Mouse (Mus musculus) spleen, postnatal 4 days (tissue): ENCODE measurements at regions not wholly inside any gene's neighbourhood (a gene's known extent, or its start where the extent isn't known, plus 50 kb on each side); places are given as distances from the start of the nearest gene placed in this dataset.

Experiments
- DNase-seq, 2 experiments: peaks; one replicate each; pipeline ENCODE4 v3.0.0; 2022; ENCODE audit warnings: low spot score in 2 of 2

- no peak for DNase-seq
Measured at GRCm38 (mm10) chr13:90293697-90294647, 204.6 kb upstream of the Xrcc4 start.

- no peak for DNase-seq
Measured at GRCm38 (mm10) chr13:90292905-90293304, 203.5 kb upstream of the Xrcc4 start.

DNA sequence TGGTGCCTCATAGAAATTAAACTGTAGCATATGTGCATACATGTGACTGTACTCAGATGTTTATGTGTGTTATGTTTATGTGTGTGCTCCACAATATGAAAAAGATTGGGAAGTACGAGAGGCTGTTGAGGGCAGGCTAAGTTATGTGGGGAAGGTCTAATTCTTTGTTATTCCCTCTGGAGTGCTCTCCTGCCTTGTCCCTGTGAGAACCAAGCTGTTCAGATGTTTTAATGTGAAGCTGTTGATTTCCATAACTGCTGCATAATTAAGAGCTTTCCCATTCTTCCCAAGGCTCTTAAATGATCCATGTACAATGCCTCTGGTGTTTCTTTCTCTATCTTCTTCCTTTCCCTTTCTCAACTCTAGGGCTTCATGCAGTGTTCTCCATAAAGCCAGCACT is 202.7 kb upstream of the Xrcc4 start:
- DNase-seq = no peak

GRCm38 (mm10) chr13:90280976-90281375 is 191.6 kb upstream of the Xrcc4 start:
- DNase-seq = no peak

DNA sequence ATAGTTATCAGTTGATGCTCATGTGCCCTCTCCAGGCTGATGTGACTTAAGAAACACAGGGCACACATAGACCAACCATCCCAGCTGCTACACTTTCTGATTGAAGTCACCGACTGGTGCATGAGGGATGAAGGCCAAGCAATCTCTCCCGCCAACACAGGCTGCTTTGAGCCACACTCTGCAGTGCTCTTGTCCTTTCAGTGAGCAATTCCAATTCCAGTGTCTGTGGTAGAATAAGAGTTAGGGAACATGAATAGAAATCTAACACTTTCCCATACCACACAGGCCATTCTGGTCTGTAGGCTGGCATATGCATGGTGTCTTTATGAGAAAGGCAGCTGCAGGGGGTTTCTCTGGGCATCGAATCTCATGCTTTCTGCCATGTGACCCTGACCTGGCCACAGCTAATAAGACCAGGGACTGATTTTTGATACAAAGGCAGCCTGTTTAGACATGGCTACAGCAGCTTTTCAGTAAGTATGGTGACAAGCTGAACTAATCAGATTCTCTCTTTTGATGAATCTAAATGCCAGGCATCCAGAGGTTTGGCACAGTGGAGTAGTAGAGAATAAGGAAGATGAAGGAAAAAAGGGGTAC is 190.5 kb upstream of the Xrcc4 start:
- no peak for DNase-seq

- no peak for DNase-seq
Measured at GRCm38 (mm10) chr13:90279355-90279754, 189.9 kb upstream of the Xrcc4 start.

DNA sequence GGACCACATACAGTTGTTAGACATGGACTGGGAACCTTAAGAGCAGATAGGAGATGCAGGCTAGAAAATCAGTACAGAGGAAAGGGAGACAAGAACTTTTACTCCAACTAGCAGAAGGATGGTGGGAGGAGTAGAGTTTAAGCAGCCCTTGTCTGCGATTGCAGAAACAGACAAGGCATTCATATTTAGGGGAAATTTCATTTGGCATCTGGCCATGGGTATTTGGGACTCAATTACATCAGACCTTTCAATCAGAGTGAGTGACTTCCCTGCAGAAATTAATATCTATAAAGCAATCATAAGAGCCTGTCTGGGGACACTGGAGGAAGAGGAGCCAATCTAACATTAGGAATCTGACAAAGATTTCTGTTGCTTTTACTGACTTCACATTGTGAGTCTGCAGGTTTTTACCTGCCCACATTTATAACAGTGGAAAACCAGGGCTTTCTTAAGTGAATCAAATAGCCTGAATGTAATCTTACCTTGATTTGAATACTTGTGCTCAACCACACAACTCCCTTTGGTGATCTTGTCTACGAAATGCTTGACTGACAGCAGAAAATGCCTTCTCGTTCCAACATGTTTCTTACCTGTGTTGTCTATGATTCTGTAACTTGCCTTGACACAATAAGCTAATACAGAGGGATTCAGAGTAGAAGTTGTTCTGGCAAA is 169.8 kb upstream of the Xrcc4 start:
- DNase-seq = no peak

- no peak for DNase-seq
Measured at GRCm38 (mm10) chr13:90252981-90253380, 163.6 kb upstream of the Xrcc4 start.

GRCm38 (mm10) chr13:90245997-90246765 is 156.8 kb upstream of the Xrcc4 start:
- no peak for DNase-seq

- no peak for DNase-seq
Measured at GRCm38 (mm10) chr13:90238331-90238730, 148.9 kb upstream of the Xrcc4 start.

GRCm38 (mm10) chr13:90233986-90234385 is 144.6 kb upstream of the Xrcc4 start:
- DNase-seq = no peak

GRCm38 (mm10) chr13:90233561-90233960 is 144.2 kb upstream of the Xrcc4 start:
- no peak for DNase-seq

DNA sequence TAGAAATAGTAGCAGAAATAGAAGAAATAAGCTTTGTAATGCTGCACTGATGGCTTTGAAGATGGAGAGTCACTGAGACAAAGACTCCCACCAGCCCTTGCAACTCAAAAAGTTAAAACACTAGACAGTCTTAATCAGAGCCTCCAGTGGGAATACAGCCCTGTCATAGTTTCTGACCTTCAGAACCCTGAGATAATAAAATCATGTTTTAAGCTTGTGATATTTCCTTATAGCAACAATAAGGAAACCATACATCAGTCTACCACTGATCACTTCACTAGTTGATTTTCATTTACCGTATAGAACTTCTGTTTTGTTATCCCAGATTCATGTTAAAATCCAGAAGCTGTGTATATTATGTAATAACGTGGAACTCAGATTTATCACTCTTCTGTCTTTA is 139.7 kb upstream of the Xrcc4 start:
- DNase-seq = no peak

GRCm38 (mm10) chr13:90226212-90226611 is 136.8 kb upstream of the Xrcc4 start:
- DNase-seq = no peak

GRCm38 (mm10) chr13:90212390-90212789 is 123.0 kb upstream of the Xrcc4 start:
- DNase-seq = no peak

DNA sequence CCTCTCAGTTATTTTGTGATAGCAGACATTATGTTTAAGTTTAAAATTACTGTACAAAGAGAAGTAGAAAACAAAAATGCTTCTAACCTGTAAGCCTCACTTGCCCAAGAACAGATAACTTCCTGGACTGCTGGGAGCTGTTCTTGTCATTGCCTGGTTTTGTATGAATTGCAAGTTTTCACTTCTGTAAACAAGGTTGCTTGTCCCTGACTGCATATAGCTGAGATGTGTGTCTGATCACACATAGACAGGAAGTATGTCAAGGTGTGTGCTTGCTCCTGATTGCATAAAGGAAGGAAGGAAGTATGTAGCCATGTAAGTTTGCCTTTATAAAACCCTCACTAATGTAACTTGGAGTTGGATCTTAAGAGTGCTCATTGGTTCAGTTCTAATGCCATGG is 118.5 kb upstream of the Xrcc4 start:
- no peak for DNase-seq
